9 mouse cellular contexts compared by ENCODE assay signal in genomic region chr11:67588196-67588827, GRCm38 (mm10).
DNase-seq lines count a peak whose midpoint lies in the region; ATAC-seq and TF ChIP-seq lines count a peak whose summit lies in the region.
"Had no signal": no experiment of that assay in that cellular context is flagged by ENCODE, and none has a peak within 500 bp of the region (broad histone marks: within the 10 kb centered on the region; RNA-seq: fewer than 3 reads in every experiment).

No protein-coding gene starts in this region.

- H3K4me3 ChIP-seq in forebrain, embryonic 15.5 days: no peak overlapping the region
- H3K4me3 ChIP-seq in forebrain, embryonic 10.5 days: no peak overlapping the region
- no peak overlapping the region for H3K4me3 ChIP-seq in left cerebral cortex, adult 2 months
- peak overlapping the region; percentile 33 for H3K4me3 ChIP-seq in macrophage (ENCODE audit: inconsistent target)
- H3K4me3 ChIP-seq: stomach, embryonic 15.5 days had no signal

- 56% methylated on average over 8 of the region's 8 CpGs for WGBS in forebrain, embryonic 15.5 days
- WGBS in forebrain, embryonic 10.5 days: 91% methylated on average over 8 of the region's 8 CpGs
- WGBS in macrophage (ENCODE audit: missing documents): 15% methylated on average over 8 of the region's 8 CpGs

- no peaks in the 10 kb centered on the region for H3K9me3 ChIP-seq in forebrain, embryonic 15.5 days
- no peaks in the 10 kb centered on the region for H3K9me3 ChIP-seq in forebrain, embryonic 10.5 days
- H3K9me3 ChIP-seq: stomach, embryonic 15.5 days had no signal

- no peak for DNase-seq in forebrain, embryonic 10.5 days (ENCODE audit: extremely low spot score, low spot score)
- DNase-seq in left cerebral cortex, adult 2 months (ENCODE audit: extremely low spot score in 1 of 2, low spot score in 2 of 2): no peak
- no peak for DNase-seq in left cerebral cortex, adult 8-10 months (ENCODE audit: low spot score in 2 of 2)
- peak; percentile 14 for DNase-seq in MEL-GATA-1-ER (ENCODE audit: extremely low read depth, low read depth)
- no peak for DNase-seq in urinary bladder, adult 2 months (ENCODE audit: low spot score)
- no peak for DNase-seq in right cerebral cortex, postnatal 10 days (ENCODE audit: low spot score in 2 of 2)

- no peaks in the 10 kb centered on the region for H3K27me3 ChIP-seq in forebrain, embryonic 15.5 days
- peaks cover under 1% of the 10 kb centered on the region; the same call in 1 of the 2 replicates for H3K27me3 ChIP-seq in forebrain, embryonic 10.5 days (ENCODE audit: poor library complexity, severe bottlenecking)
- H3K27me3 ChIP-seq: stomach, embryonic 15.5 days had no signal

- intact Hi-C loops in left cerebral cortex, adult 2 months (cut with DNase I): no loop called here

- peaks cover 61% of the 10 kb centered on the region for H3K79me2 ChIP-seq in macrophage (ENCODE audit: inconsistent target)

- TF ChIP-seq CTCF in left cerebral cortex, adult 2 months (IDR thresholded peaks at IDR 0.05): no peak

- peak overlapping the region; percentile 42; the same call in 1 of the 2 replicates for H3K27ac ChIP-seq in forebrain, embryonic 15.5 days (replicated peaks)
- no peak overlapping the region for H3K27ac ChIP-seq in forebrain, embryonic 10.5 days
- peak overlapping the region; percentile 89 for H3K27ac ChIP-seq in left cerebral cortex, adult 2 months
- peak overlapping the region; percentile 93 for H3K27ac ChIP-seq in macrophage
- H3K27ac ChIP-seq: stomach, embryonic 15.5 days had no signal

- H3K36me3 ChIP-seq in forebrain, embryonic 15.5 days: no peaks in the 10 kb centered on the region
- no peaks in the 10 kb centered on the region for H3K36me3 ChIP-seq in forebrain, embryonic 10.5 days (replicated peaks)
- peaks cover 21% of the 10 kb centered on the region; the same call in 1 of the 2 replicates for H3K36me3 ChIP-seq in macrophage (ENCODE audit: inconsistent target)
- H3K36me3 ChIP-seq: stomach, embryonic 15.5 days had no signal

- no peak overlapping the region for H3K9ac ChIP-seq in forebrain, embryonic 15.5 days (replicated peaks)
- H3K9ac ChIP-seq: stomach, embryonic 15.5 days had no signal

- peak; percentile 49 for ATAC-seq in forebrain, embryonic 15.5 days (replicated peaks)

- no peak overlapping the region for H3K4me2 ChIP-seq in forebrain, embryonic 15.5 days (replicated peaks)
- H3K4me2 ChIP-seq: stomach, embryonic 15.5 days had no signal

- H3K4me1 ChIP-seq in forebrain, embryonic 15.5 days: peaks cover 17% of the 10 kb centered on the region
- H3K4me1 ChIP-seq in forebrain, embryonic 10.5 days: peaks cover 20% of the 10 kb centered on the region
- H3K4me1 ChIP-seq: stomach, embryonic 15.5 days had no signal
